Mouse (Mus musculus) frontal cortex, adult (tissue): ENCODE measurements around the gene Cggbp1.
"Not testable (repeated sequence)": the region's sequence is repeated elsewhere in the genome, so short reads cannot be mapped to it uniquely, and the experiment has no call there.

ENCODE experiments used
- ATAC-seq: cut with Nextera tagmentation; 2 replicates; pipeline ENCODE4 v1.9.2; 2017; ENCODE audit warnings: mild to moderate bottlenecking, moderate library complexity, mixed read lengths; ENCODE audit not compliant: low TSS enrichment

Gene Cggbp1

DNA sequence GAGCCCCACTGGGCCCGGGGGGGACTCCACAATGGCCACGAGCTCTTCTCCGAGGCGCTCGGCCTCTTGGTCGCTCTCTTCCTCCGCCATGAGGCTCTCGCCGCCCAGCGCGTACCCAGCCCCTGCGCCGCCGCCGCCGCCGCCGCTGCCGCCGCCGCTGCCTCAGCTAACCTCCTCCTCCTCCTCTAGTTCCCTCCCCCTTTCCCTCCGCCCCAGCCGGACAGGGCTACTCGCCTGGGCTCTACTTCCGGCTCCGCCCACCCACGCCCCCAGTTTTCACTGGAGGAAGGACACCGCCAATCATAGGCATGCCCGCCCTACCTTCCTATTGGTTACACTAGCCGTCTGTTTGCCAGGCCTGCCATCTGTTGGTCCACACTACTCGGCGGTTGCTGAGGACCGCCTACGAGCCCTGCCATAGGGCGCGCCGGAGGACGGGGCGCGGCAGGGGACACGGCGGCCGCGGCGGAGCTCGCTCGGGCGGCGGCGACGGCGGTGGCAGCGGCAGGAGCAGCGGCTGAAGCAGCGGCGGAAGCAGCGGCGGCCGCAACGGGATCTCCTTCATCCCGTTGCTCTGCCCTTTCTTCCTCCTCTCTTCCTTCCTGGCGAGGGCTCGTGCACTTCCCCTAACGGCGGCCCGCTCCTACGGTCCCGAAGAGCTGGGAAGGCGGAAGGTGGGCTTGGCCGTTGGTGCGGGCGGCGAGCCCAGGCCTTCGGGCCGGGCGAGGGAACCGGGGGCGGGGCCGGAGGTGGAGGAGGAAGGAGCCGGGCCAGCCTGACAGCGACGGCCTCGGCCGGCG, at the start of gene Cggbp1, which contains the start of gene Zfp654:
Gene Cggbp1 (plus strand): TSS at position 434 of the 800 bp plus-strand sequence.
Gene Zfp654 (minus strand): TSS at position 90 of the 800 bp plus-strand sequence.
- peak; percentile 95 for ATAC-seq

GRCm38 (mm10) chr16:64803041-64803440, 48.8 kb upstream of the Cggbp1 start:
- ATAC-seq = no peak

DNA sequence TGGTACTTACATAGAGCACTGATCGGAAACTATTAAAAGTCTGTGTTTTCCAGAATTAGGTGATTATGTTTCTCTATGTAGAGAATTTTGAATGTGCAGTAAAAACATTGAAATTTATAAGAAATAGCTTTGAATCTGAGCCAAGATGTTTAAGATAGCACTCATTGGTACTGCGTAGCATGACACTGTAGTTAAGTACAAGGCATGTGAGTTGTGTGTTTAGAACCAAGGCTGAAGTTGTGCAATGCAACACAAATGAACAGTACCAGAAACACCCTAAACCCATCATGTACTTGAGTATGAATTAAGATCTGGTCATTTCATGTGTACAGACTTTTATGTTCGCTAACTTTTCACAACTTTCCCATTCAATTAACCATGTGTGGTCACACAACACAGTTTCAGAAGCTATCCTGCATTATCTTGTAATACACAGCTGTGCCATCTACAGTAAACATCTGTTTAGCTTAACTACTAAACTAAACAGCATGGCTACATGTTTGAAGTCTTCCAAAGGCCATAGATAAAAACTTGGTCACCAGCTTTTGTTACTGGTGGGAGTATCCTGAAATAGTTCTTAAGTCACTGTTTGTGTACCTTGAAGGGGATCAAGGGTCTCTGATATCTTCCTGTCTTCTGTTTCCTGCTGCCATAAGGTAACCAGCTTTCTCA, 34.6 kb upstream of the Cggbp1 start:
- no peak for ATAC-seq

- no peak for ATAC-seq
Measured at GRCm38 (mm10) chr16:64823890-64824289, 27.9 kb upstream of the Cggbp1 start.

DNA sequence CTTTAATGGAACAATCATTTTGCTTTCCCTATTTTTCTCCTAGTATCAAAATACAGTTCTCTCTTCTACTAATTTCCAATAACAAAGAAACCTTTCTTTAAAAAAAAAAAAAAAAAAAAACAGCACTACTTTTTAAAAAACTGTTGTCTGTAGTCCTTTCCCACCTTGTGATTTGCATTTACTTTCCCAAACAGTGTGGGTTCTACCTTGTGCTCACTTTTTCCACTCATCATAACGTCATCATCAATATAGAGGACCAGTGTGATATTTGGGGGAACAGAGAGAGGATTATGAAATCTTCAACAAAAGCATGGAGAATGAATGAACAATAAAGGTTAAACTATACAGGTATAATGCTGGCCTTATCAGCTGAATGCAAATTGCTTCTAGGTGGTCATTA, 27.3 kb upstream of the Cggbp1 start:
- ATAC-seq = no peak

DNA sequence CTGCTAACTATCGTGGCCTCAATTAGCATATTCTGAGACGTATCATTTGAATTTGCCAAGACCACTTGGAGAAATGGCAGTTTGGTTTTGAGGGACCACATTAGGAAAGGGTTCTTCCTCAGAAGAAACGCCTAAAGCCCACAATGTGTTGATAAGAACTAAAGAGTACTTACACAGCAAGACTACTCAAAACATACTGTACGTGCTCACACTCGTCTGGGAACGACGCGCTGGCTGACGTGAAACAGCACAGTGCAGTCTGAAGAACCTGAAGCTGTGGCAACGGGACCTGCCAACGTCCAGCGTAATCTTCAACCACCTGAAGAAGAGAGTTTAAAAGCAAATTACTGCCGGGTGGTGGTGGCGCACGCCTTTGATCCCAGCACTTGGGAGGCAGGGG, 21.5 kb upstream of the Cggbp1 start:
- ATAC-seq = no peak

GRCm38 (mm10) chr16:64835996-64836545, 15.7 kb upstream of the Cggbp1 start:
- ATAC-seq = 0 out of 2 replicates have a peak, but pooled peaks have one; percentile 16

- 0 out of 2 replicates have a peak, but pooled peaks have one; percentile 44 for ATAC-seq
Measured at GRCm38 (mm10) chr16:64836709-64837108, 15.1 kb upstream of the Cggbp1 start.

- ATAC-seq = no peak
Measured at GRCm38 (mm10) chr16:64841481-64842373, 10.1 kb upstream of the Cggbp1 start.

DNA sequence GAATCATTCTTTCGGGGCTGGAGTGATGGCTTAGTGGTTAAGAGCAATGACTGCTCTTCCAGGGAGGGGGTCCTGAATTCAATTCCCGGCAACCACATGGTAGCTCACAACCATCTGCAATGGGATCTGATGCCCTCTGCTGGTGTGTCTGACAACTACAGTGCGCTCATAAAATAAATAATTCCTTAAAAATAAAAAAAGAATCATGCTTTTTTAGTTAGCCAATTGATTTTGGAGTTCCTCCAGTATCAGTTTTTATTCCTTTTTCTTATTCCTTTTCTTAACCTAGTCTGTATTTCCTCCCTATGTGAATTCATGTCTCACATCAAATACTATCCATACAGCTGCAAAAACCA, 9.4 kb upstream of the Cggbp1 start:
- ATAC-seq = no peak

GRCm38 (mm10) chr16:64845947-64846346, 5.8 kb upstream of the Cggbp1 start:
- no peak for ATAC-seq

DNA sequence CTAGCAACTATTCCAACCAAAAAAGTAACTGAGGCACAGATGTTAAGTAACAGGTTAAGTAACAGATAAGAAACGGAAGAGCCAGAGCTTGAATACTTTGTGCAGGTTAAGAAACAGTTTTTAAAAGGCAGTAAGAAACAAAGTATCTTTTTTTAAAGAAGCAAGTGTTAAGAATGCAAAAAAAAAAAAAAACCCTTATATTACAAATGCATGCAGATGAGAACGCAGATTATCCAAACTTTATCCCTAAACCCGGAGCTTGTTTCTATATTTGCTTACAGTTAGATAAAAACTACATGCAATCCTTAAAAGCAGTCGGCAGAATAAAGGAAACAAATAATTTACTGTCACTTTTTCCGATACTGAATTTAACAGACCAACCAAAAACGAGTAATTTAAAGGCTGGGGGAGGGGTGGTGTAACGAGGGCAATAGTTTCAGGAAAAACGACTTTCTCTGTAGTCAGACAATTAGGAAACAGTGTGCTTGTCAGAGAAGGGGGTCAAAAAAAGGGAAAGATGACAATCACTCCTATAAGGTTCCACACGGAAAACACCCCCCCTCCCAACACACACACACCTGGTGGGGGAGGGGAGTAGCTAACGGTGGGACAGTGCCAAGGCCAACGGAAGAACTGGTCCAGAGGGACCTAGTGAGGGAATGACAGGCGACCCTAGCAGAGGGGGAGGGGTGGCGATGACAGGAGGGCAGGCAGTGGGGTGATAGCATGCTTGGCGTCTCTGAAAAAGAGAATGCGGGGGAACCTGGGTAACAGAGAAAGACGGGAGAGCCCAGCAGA, 1.3 kb upstream of the Cggbp1 start:
- no peak for ATAC-seq

- ATAC-seq = no peak; the same call in 1 of the 2 replicates
Measured at GRCm38 (mm10) chr16:64851085-64851562, 672 bp upstream of the Cggbp1 start.

DNA sequence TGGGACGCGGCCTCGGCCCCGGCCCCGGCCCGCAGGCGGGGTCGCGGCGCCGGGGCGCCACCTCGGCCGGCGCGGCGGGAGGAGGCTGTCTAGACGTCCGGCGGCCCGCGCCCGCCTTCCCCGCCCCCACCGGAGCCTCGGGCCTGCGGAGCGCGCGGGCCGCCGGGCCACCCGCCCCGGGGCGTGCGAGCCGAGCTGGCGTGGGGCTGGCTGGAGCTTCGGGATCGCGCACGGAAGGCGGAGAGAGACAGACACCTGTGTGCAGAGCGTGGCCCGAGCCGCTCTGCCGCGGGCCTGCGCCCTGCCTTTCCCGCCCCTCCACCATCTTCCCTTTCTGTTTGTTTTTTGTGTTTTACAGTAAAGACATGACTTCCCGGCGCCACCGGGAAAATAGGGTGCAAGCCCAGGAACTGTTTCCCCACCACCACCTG, 660 bp downstream of the Cggbp1 start:
- peak; percentile 35 for ATAC-seq

DNA sequence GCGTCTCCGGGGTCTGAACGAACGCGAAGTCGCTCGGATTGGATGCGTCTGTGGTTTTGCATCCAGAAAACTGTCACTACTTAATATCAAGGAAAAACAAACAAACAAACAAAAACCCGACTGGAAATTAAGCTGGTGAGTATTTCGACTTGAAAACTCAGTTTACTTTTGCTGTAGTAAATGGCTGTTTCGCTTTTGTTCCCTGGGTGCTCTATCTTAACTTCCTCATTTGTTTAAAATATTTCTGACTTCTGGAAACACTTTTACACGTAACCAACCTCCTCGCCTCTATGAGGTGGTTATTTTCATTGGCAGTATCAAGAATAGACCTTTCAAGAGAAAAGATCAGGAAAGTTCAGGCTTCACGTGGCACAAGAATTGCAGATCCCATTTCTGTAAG, 1.1 kb downstream of the Cggbp1 start:
- no peak for ATAC-seq

- ATAC-seq = no peak
Measured at GRCm38 (mm10) chr16:64856946-64857345, 5.2 kb downstream of the Cggbp1 start.

- ATAC-seq = not testable (repeated sequence)
Measured at GRCm38 (mm10) chr16:64865841-64866240, 14.0 kb downstream of the Cggbp1 start.

GRCm38 (mm10) chr16:64868613-64869012, 16.8 kb downstream of the Cggbp1 start:
- no peak for ATAC-seq

- no peak for ATAC-seq
Measured at GRCm38 (mm10) chr16:64869621-64870020, 17.8 kb downstream of the Cggbp1 start.

GRCm38 (mm10) chr16:64872296-64872695, 20.5 kb downstream of the Cggbp1 start:
- no peak for ATAC-seq

DNA sequence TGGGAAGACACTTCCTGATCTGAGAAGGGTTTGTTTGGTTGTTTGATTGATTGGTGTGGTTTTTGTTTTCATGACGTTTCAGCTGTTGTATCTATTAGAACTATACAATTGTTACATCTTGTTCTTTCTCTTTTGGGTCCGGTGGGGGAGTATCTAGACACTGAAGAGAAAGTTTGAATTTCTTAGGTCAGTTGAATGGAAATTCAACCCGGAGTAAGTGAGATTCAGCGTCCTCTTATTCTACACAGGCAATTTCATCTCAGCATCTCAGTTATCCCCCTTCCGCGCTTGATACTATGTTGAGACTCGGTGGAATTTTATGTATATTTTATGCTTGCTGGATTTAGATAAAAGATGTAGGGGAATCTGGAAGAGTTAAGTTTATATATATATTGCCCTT, 21.0 kb downstream of the Cggbp1 start:
- ATAC-seq = no peak
